Mouse (Mus musculus): Measurements from ENCODE around the gene Nfe2l1. TPM values are rescaled to one million over a fixed set of nuclear protein-coding genes. Genes with fewer than 3 reads are reported as not detected.
"Not testable (repeated sequence)": the region's sequence is repeated elsewhere in the genome, so short reads cannot be mapped to it uniquely, and the experiment has no call there.

The Nfe2l1 gene
- total and polyA plus RNA-seq, 3 experiments: 37.5 to 66.5 (median 47.0) TPM

- Histone ChIP-seq H3K27me3 (ENCODE audit: control insufficient read depth in 1 of 2, insufficient read depth in 2 of 2, low read length in 2 of 2) (no peaks in the 10 kb centered on the region), H3K36me3 (ENCODE audit: control insufficient read depth in 1 of 2, insufficient read depth in 2 of 2, low read length in 2 of 2) (peaks cover 0 to 24% of the 10 kb centered on the region in 2 experiments; a peak in 2 of 4 replicates), H3K9ac (ENCODE audit: control insufficient read depth, low read depth, low read length, poor library complexity, severe bottlenecking) (no peak overlapping the region), H3K79me2 (ENCODE audit: control insufficient read depth, insufficient read depth, low read length, poor library complexity) (no peaks in the 10 kb centered on the region), H3K9me3 (replicated peaks; ENCODE audit: insufficient read depth, low read length) (no peaks in the 10 kb centered on the region), H3K27ac (ENCODE audit: control insufficient read depth, low read depth, low read length) (no peak overlapping the region), H3K4me3 (ENCODE audit: control insufficient read depth in 1 of 2, insufficient read depth in 1 of 2, low read depth in 2 of 2, low read length in 2 of 2) (no peak overlapping the region), H3K4me1 (ENCODE audit: control insufficient read depth in 1 of 2, insufficient read depth in 2 of 2, low read length in 2 of 2) (no peaks in the 10 kb centered on the region)
- no peak for DNase-seq (ENCODE audit: low read depth, low spot score)
- TF ChIP-seq SIN3A (IDR thresholded peaks at IDR 0.05; ENCODE audit: low read length) (no peak), MYC (IDR thresholded peaks at IDR 0.05; ENCODE audit: low read depth, low read length) (no peak), BHLHE40 (IDR thresholded peaks at IDR 0.05; ENCODE audit: borderline replicate concordance, low read depth, low read length) (no peak), JUND (IDR thresholded peaks at IDR 0.05; ENCODE audit: low read depth, low read length) (no peak), SMC3 (IDR thresholded peaks at IDR 0.05; ENCODE audit: low read depth, low read length) (no peak), ZKSCAN1 (IDR thresholded peaks at IDR 0.05; ENCODE audit: low read depth, low read length) (no peak), RAD21 (IDR thresholded peaks at IDR 0.05; ENCODE audit: low read depth, low read length) (no peak), POLR2AphosphoS2 (IDR thresholded peaks at IDR 0.05; ENCODE audit: low read length) (peak; percentile 55; the same call in 1 of the 2 replicates), POLR2A (IDR thresholded peaks at IDR 0.05; ENCODE audit: control insufficient read depth in 1 of 2, insufficient read depth in 1 of 2, low read depth in 1 of 2, low read length in 2 of 2, poor library complexity in 1 of 2) (0 out of 4 replicates have a peak, but pooled peaks of 1 of the 2 experiments have one; percentile 16)
These were observed 15.8 kb downstream of the Nfe2l1 start for GRCm38 (mm10) chr11:96813920-96814319.

- Histone ChIP-seq H3K79me2 (ENCODE audit: control insufficient read depth, insufficient read depth, low read length, poor library complexity) (no peaks in the 10 kb centered on the region), H3K27me3 (ENCODE audit: control insufficient read depth in 1 of 2, insufficient read depth in 2 of 2, low read length in 2 of 2) (no peaks in the 10 kb centered on the region), H3K9ac (ENCODE audit: control insufficient read depth, low read depth, low read length, poor library complexity, severe bottlenecking) (no peak overlapping the region), H3K4me1 (ENCODE audit: control insufficient read depth in 1 of 2, insufficient read depth in 2 of 2, low read length in 2 of 2) (no peaks in the 10 kb centered on the region), H3K27ac (ENCODE audit: control insufficient read depth, low read depth, low read length) (no peak overlapping the region), H3K36me3 (ENCODE audit: control insufficient read depth in 1 of 2, insufficient read depth in 2 of 2, low read length in 2 of 2) (peaks cover 0 to 27% of the 10 kb centered on the region in 2 experiments; a peak in 2 of 4 replicates), H3K9me3 (replicated peaks; ENCODE audit: insufficient read depth, low read length) (no peaks in the 10 kb centered on the region), H3K4me3 (ENCODE audit: control insufficient read depth in 1 of 2, insufficient read depth in 1 of 2, low read depth in 2 of 2, low read length in 2 of 2) (no peak overlapping the region)
- DNase-seq (ENCODE audit: low read depth, low spot score): no peak
- TF ChIP-seq MYB (IDR thresholded peaks at IDR 0.05; ENCODE audit: low read depth, low read length) (no peak), POLR2AphosphoS2 (IDR thresholded peaks at IDR 0.05; ENCODE audit: low read length) (peak; percentile 15; the same call in 1 of the 2 replicates), ETS1 (IDR thresholded peaks at IDR 0.05; ENCODE audit: low read depth, low read length) (no peak), HCFC1 (IDR thresholded peaks at IDR 0.05; ENCODE audit: low read depth, low read length) (no peak)
These were observed 16.3 kb downstream of the Nfe2l1 start for GRCm38 (mm10) chr11:96813455-96813854.

DNA sequence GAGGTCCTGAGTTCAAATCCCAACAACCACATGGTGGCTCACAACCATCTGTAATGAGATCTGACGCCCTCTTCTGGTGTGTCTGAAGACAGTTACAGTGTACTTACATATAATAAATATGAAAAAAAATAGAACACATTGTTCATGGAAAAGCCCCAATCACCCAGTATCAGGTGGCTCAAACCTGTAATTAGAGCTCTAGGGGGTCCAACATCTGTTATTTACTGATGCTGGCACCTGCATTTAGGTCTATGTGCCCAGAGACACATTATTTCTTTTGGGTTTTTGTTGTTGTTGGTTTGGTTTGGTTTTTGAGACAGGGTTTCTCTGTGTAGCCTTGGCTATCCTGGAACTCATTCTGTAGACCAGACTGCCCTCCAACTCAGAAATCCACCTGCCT lies 18.6 kb downstream of the Nfe2l1 start:
- peaks cover 0 to 28% of the 10 kb centered on the region in 2 experiments; a peak in 2 of 4 replicates for H3K36me3 ChIP-seq (ENCODE audit: control insufficient read depth in 1 of 2, insufficient read depth in 2 of 2, low read length in 2 of 2)
- not testable (repeated sequence) for H3K9ac ChIP-seq (ENCODE audit: control insufficient read depth, low read depth, low read length, poor library complexity, severe bottlenecking); H3K4me1 ChIP-seq (ENCODE audit: control insufficient read depth in 1 of 2, insufficient read depth in 2 of 2, low read length in 2 of 2); H3K27ac ChIP-seq (ENCODE audit: control insufficient read depth, low read depth, low read length); H3K79me2 ChIP-seq (ENCODE audit: control insufficient read depth, insufficient read depth, low read length, poor library complexity); DNase-seq (ENCODE audit: low read depth, low spot score); H3K27me3 ChIP-seq (ENCODE audit: control insufficient read depth in 1 of 2, insufficient read depth in 2 of 2, low read length in 2 of 2); H3K9me3 ChIP-seq (replicated peaks; ENCODE audit: insufficient read depth, low read length); H3K4me3 ChIP-seq (ENCODE audit: control insufficient read depth in 1 of 2, insufficient read depth in 1 of 2, low read depth in 2 of 2, low read length in 2 of 2)
- 0 out of 2 replicates have a peak, but pooled peaks have one; percentile 7 for TF ChIP-seq POLR2AphosphoS2 (IDR thresholded peaks at IDR 0.05; ENCODE audit: low read length)

Data from MEL (cell line).